Mouse (Mus musculus): ENCODE measurements at regions not wholly inside any gene's neighbourhood (a gene's known extent, or its start where the extent isn't known, plus 50 kb on each side); places are given as distances from the start of the nearest gene placed in this dataset.

DNA sequence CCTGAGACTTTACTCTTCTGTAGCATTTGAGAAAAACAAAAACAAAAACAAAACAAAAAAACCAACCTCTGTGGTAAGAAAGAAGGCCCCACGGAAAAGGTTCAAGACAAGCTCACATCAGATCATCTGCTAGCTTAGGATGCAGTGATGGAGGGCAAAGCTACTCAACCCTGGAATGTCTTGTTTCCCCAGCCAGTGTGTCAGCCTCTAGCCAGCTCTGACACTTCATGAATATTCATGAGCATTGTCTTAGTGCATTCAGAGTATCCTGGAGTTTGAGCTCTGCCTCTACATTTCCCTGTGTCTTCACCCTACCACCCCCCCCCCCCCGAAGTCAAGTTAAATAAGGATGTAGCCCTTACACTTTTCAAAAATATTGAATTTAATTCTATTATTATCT, 66.5 kb upstream of the Sh3bp4 start:
- TF ChIP-seq CTCF (conservative IDR thresholded peaks at IDR 0.05; ENCODE audit: insufficient read depth, insufficient read length, low read depth, low read length): no peak
- no peak for TF ChIP-seq POLR2A (IDR thresholded peaks at IDR 0.05; ENCODE audit: low read depth, low read length)

Data from kidney, adult 2 months (tissue).